Mouse (Mus musculus): ENCODE data around the gene Efcab12. TPM values are rescaled to one million over a fixed set of nuclear protein-coding genes. Genes with fewer than 3 reads are reported as not detected.
"Not testable (repeated sequence)": the region's sequence is repeated elsewhere in the genome, so short reads cannot be mapped to it uniquely, and the experiment has no call there.

The Efcab12 gene
- polyA plus RNA-seq, 1 experiment: not detected

GRCm38 (mm10) chr6:115853985-115854384 lies 15.8 kb upstream of the Efcab12 start:
- H3K4me3 ChIP-seq (ENCODE audit: insufficient read depth, low read depth, low read length): peak overlapping the region; percentile 76; the same call in 1 of the 2 replicates
- H3K27ac ChIP-seq (replicated peaks; ENCODE audit: low read depth, low read length): no peak overlapping the region

GRCm38 (mm10) chr6:115853091-115853813 lies 15.0 kb upstream of the Efcab12 start, which contains the start of the genes Mbd4 and Ift122:
Mbd4 (minus strand) TSS chr6:115853371.
Ift122 (plus strand) TSS chr6:115853470.
- Histone ChIP-seq H3K27ac (replicated peaks; ENCODE audit: low read depth, low read length) (0 out of 2 replicates have a peak within 1 kb of the TSS, but pooled peaks have one; percentile 21), H3K4me1 (ENCODE audit: control insufficient read depth, insufficient read depth, insufficient read length, low read length) (no peaks in the 10 kb centered on the region), H3K4me3 (ENCODE audit: insufficient read depth, low read depth, low read length) (peak within 1 kb of the TSS; percentile 76)

More at GRCm38 (mm10) chr6:115853985-115854384, 15.8 kb upstream of the Efcab12 start:
- no peaks in the 10 kb centered on the region for H3K4me1 ChIP-seq (ENCODE audit: control insufficient read depth, insufficient read depth, insufficient read length, low read length)

GRCm38 (mm10) chr6:115852446-115853090 lies 14.4 kb upstream of the Efcab12 start:
- no peaks in the 10 kb centered on the region for H3K4me1 ChIP-seq (ENCODE audit: control insufficient read depth, insufficient read depth, insufficient read length, low read length)

GRCm38 (mm10) chr6:115848598-115849304 lies 10.5 kb upstream of the Efcab12 start:
- no peaks in the 10 kb centered on the region for H3K4me1 ChIP-seq (ENCODE audit: control insufficient read depth, insufficient read depth, insufficient read length, low read length)
- no peak overlapping the region for H3K27ac ChIP-seq (replicated peaks; ENCODE audit: low read depth, low read length)
- H3K4me3 ChIP-seq (ENCODE audit: insufficient read depth, low read depth, low read length): no peak overlapping the region

More at GRCm38 (mm10) chr6:115852446-115853090, 14.4 kb upstream of the Efcab12 start:
- Histone ChIP-seq H3K4me3 (ENCODE audit: insufficient read depth, low read depth, low read length) (peak overlapping the region; percentile 55), H3K27ac (replicated peaks; ENCODE audit: low read depth, low read length) (0 out of 2 replicates have a peak overlapping the region, but pooled peaks have one; percentile 10)

GRCm38 (mm10) chr6:115846640-115847411 lies 8.6 kb upstream of the Efcab12 start:
- no peak overlapping the region for H3K4me3 ChIP-seq (ENCODE audit: insufficient read depth, low read depth, low read length)
- H3K4me1 ChIP-seq (ENCODE audit: control insufficient read depth, insufficient read depth, insufficient read length, low read length): no peaks in the 10 kb centered on the region
- H3K27ac ChIP-seq (replicated peaks; ENCODE audit: low read depth, low read length): no peak overlapping the region

- H3K27ac ChIP-seq (replicated peaks; ENCODE audit: low read depth, low read length): no peak overlapping the region
- H3K4me3 ChIP-seq (ENCODE audit: insufficient read depth, low read depth, low read length): no peak overlapping the region
- H3K4me1 ChIP-seq (ENCODE audit: control insufficient read depth, insufficient read depth, insufficient read length, low read length): no peaks in the 10 kb centered on the region
These were observed 6.8 kb upstream of the Efcab12 start for GRCm38 (mm10) chr6:115845006-115845405.

GRCm38 (mm10) chr6:115838745-115839144 lies 533 bp upstream of the Efcab12 start:
- peak overlapping the region; percentile 59 for H3K4me3 ChIP-seq (ENCODE audit: insufficient read depth, low read depth, low read length)
- H3K27ac ChIP-seq (replicated peaks; ENCODE audit: low read depth, low read length): no peak overlapping the region
- H3K4me1 ChIP-seq (ENCODE audit: control insufficient read depth, insufficient read depth, insufficient read length, low read length): no peaks in the 10 kb centered on the region

GRCm38 (mm10) chr6:115833861-115834260 lies 4.4 kb downstream of the Efcab12 start:
- Histone ChIP-seq H3K4me1 (ENCODE audit: control insufficient read depth, insufficient read depth, insufficient read length, low read length) (no peaks in the 10 kb centered on the region), H3K4me3 (ENCODE audit: insufficient read depth, low read depth, low read length) (no peak overlapping the region), H3K27ac (replicated peaks; ENCODE audit: low read depth, low read length) (no peak overlapping the region)

- no peak overlapping the region for H3K4me3 ChIP-seq (ENCODE audit: insufficient read depth, low read depth, low read length)
- H3K27ac ChIP-seq (replicated peaks; ENCODE audit: low read depth, low read length): no peak overlapping the region
- H3K4me1 ChIP-seq (ENCODE audit: control insufficient read depth, insufficient read depth, insufficient read length, low read length): no peaks in the 10 kb centered on the region
These were observed 5.9 kb downstream of the Efcab12 start for GRCm38 (mm10) chr6:115832152-115832850.

- no peak overlapping the region for H3K27ac ChIP-seq (replicated peaks; ENCODE audit: low read depth, low read length)
- H3K4me3 ChIP-seq (ENCODE audit: insufficient read depth, low read depth, low read length): no peak overlapping the region
- no peaks in the 10 kb centered on the region for H3K4me1 ChIP-seq (ENCODE audit: control insufficient read depth, insufficient read depth, insufficient read length, low read length)
These were observed 7.2 kb downstream of the Efcab12 start for GRCm38 (mm10) chr6:115830779-115831601.

- H3K27ac ChIP-seq (replicated peaks; ENCODE audit: low read depth, low read length); H3K4me1 ChIP-seq (ENCODE audit: control insufficient read depth, insufficient read depth, insufficient read length, low read length): not testable (repeated sequence)
- H3K4me3 ChIP-seq (ENCODE audit: insufficient read depth, low read depth, low read length): peak overlapping the region; percentile 20; the same call in 1 of the 2 replicates
These were observed 14.3 kb downstream of the Efcab12 start for GRCm38 (mm10) chr6:115823850-115824464.

- Histone ChIP-seq H3K4me1 (ENCODE audit: control insufficient read depth, insufficient read depth, insufficient read length, low read length) (no peaks in the 10 kb centered on the region), H3K27ac (replicated peaks; ENCODE audit: low read depth, low read length) (no peak overlapping the region), H3K4me3 (ENCODE audit: insufficient read depth, low read depth, low read length) (no peak overlapping the region)
These were observed 16.8 kb downstream of the Efcab12 start for GRCm38 (mm10) chr6:115821216-115821993.
